Mouse (Mus musculus) A20 (cell line): Measurements from ENCODE around the gene Sgcg.

Experiments used
- DNase-seq: peaks from one replicate; pipeline ENCODE4 v3.0.0-alpha.2; 2011; ENCODE audit warnings: low read depth, low spot score

Sgcg gene

GRCm38 (mm10) chr14:61258352-61258751 lies at the start of gene Sgcg:
Sgcg (minus strand) TSS chr14:61258490.
- no peak for DNase-seq

- DNase-seq = no peak
Measured at GRCm38 (mm10) chr14:61303969-61304609, 45.8 kb upstream of the Sgcg start.

- no peak for DNase-seq
Measured at GRCm38 (mm10) chr14:61302428-61302827, 44.1 kb upstream of the Sgcg start.

DNA sequence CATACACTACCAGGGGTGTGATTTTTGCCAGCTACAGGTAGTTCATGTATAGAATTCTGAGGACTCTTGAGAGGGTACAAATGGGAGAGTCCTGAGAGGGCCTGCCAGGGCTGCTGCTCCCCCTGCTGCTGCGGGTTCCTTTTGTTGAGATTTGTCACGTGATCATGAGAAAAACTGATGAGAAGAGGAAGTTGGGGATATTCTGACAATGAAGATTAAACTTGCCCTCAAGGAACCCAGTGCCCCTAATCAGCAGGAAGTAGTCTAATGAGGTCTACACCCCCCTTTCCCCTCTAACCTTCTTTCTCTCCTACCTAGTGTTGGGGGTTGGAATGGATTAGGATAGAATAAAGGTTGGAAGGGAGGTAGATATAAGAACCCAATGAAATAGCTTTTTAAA lies 43.0 kb upstream of the Sgcg start:
- DNase-seq = peak; percentile 29

DNA sequence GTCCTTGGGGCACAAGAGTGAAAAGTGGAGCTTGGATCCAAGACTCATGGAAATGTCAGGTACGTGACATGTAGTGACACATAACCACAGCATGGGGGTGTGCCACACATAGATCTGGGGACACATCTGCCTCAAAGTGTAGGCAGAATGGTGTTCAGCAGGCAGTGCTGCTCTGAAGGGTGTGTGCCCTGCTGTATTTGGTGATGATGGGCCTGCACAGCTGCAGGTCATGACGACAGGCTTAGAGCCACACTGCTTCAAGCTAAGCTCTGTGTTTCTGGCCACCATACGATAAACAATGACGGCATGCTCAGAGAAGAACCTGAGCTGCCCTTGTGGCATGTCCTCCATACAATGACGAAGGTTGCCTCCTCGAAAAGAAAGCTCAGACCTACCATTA lies 41.5 kb upstream of the Sgcg start:
- no peak for DNase-seq

GRCm38 (mm10) chr14:61294738-61295079 lies 36.4 kb upstream of the Sgcg start:
- peak; percentile 84 for DNase-seq

GRCm38 (mm10) chr14:61293884-61294737 lies 35.8 kb upstream of the Sgcg start:
- peak; percentile 90 for DNase-seq

GRCm38 (mm10) chr14:61290664-61291063 lies 32.4 kb upstream of the Sgcg start:
- DNase-seq = no peak

- no peak for DNase-seq
Measured at GRCm38 (mm10) chr14:61288606-61289286, 30.5 kb upstream of the Sgcg start.

DNA sequence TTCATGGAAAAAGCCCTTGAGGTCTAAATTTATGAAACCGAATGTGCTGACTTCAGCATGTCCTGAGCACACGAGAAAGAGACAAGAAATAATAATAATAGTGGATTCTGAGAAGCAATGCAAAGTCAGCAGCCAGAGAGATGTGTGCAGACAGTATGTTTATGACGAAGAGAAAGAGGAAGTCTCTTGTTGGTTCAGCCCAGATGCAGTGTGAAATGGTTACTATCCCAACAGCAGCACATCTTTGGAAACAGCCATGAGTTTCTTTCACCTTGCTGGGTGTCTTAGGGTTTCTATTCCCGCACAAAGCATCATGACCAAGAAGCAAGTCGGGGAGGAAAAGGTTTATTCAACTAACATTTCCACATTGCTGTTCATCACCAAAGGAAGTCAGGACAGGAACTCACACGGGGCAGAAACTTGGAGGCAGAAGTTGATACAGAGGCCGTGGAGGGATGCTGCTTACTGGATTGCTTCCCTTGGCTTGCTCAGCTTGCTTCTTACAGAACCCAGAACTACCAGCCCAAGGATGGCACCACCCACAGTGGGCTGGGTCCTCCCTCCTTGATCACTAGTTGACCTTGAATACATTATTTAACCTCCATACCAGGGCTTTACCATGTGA lies 20.5 kb upstream of the Sgcg start:
- peak; percentile 47 for DNase-seq

- peak; percentile 54 for DNase-seq
Measured at GRCm38 (mm10) chr14:61277285-61277684, 19.0 kb upstream of the Sgcg start.

GRCm38 (mm10) chr14:61274414-61275198 lies 16.3 kb upstream of the Sgcg start:
- DNase-seq = no peak

- DNase-seq = no peak
Measured at GRCm38 (mm10) chr14:61267908-61268475, 9.7 kb upstream of the Sgcg start.

DNA sequence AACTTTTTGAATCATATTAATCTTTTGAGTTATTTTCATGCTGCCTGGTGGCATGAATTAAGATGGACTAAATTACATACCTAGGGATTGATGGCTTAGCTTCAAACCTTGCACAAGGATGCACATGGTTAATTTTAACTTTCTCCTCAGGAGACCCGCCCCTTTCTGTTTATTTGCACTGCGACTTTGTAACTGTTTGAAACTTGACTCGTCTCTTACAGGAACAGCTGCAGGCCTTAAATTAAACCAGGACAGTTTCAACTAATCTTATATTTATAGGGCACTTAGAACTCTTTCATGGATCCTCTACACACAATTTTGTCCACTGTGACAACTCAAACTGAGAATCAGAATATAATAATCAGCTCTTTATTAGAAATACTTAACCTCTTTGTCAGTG lies 794 bp upstream of the Sgcg start:
- no peak for DNase-seq

DNA sequence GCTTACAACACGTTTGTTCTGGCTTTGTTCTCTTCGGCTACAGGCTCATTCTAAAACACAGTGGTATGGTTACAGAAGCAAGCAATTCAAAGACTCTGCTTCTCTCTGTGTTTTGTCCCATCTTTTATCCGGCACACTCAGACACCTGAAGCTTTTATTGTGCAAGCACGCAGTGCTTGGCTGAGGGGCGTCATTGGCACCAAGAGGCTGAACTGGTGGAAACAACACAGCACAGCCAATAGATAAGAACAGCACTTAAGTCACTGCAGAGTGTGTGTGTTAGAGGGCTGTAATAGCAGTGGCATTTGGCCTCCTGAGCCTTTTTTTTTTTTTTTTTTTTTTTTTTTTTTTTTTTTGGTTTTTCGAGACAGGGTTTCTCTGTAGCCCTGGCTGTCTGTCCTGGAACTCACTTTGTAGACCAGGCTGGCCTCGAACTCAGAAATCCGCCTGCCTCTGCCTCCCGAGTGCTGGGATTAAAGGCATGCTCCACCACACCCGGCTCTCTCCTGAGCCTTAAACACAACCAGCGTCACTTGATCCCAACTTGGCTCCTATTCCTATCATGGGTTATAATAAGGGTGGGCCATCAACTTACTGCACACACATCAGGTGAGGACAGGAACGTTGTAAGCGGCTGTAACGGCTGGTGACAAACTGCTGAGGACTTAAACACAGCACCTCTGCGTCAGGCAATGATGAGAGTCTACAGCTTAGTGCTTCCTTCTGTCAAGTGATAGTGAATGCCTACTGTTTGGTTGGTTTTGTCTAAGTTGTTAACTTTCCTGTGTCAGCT lies 5.5 kb downstream of the Sgcg start:
- no peak for DNase-seq

- no peak for DNase-seq
Measured at GRCm38 (mm10) chr14:61246444-61246843, 11.8 kb downstream of the Sgcg start.

GRCm38 (mm10) chr14:61242611-61243010 lies 15.7 kb downstream of the Sgcg start:
- DNase-seq = peak; percentile 61

DNA sequence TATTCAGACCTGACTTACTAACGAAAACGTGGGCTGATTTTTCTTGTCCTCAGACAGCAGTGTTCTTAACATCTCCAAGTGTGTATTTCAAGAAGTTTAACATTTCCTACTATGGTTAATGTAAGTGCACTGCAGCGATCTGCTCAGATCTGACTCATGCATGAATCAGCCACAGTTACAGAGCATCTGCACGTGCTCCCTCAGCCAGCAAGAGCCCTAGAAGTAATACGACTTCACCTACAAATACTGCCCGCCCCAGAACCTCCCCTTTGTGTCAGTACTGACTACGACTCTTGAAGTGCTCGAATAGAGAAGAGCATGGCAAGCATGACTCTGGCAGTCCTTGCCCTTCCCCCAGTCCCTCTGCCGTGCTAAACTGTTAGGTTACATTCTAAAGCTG lies 19.5 kb downstream of the Sgcg start:
- peak; percentile 5 for DNase-seq

- DNase-seq = no peak
Measured at GRCm38 (mm10) chr14:61237101-61237654, 21.1 kb downstream of the Sgcg start.
